Mouse (Mus musculus) CH12F3 (cell line): ENCODE measurements around the gene Hagh.

Experiments used
- in situ Hi-C: fragments of 300-500 bp; cut with MboI; formaldehyde crosslinking; loops from 2 replicates; pipeline ENCODE4 v1.14.3; 2020; ENCODE audit warnings: low sequenced_read_pairs

Gene Hagh

GRCm38 (mm10) chr17:24885356-24886133 lies 45.6 kb downstream of the Hagh start:
- in situ Hi-C loops = loop anchor here (10.0 kb wide), 1 partner anchor 141 kb away; no protein-coding TSS in a partner anchor

DNA sequence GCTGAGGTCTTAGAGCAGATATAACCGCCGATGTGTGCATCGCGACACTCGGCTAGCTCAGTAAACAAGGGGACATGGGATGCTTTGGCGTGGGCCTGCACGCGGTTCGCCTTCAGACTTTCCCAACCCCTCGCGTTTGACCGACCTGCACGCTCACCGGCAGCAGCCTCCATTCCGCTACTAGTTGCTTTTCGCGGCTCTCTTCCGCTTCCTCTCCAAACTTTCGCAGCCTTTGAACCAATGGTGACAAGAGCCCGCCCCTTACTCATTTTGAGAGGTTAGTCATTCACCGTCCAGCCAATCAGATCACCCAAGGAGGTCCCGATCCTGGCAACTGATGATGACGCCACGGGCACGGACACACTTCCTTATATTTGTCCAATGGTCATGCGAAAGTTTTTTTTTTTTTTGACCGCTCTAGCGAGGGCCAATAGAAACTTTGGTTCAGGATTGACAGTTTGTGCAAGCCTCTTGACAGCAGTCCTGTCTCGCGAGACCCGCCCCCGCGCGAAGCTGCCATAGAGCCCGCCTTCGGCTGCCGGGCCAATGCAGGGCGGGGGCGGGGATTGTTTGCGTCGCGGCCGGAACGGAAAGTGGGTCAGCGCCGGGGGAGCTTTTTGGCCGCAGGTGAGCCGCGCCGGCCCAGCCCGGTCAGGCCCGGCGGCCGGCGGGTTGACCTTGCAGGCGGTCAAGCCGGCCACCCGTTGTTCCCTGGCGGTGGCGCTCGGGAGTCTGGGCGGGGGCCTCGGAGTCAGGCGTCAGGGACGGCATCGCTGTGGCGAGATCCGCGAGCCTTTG lies 46.4 kb downstream of the Hagh start, which contains the start of the genes Nubp2 and Spsb3:
Nubp2 (minus strand) TSS at position 216 of the 798 bp plus-strand sequence.
Spsb3 (plus strand) TSS at position 510 of the 798 bp plus-strand sequence.
- in situ Hi-C loops = loop anchor here (10.0 kb wide), 1 partner anchor 142 kb away; no protein-coding TSS in a partner anchor

- in situ Hi-C loops = loop anchor here (10.0 kb wide), 1 partner anchor 142 kb away; no protein-coding TSS in a partner anchor
Measured at GRCm38 (mm10) chr17:24886932-24887271, 47.0 kb downstream of the Hagh start.

DNA sequence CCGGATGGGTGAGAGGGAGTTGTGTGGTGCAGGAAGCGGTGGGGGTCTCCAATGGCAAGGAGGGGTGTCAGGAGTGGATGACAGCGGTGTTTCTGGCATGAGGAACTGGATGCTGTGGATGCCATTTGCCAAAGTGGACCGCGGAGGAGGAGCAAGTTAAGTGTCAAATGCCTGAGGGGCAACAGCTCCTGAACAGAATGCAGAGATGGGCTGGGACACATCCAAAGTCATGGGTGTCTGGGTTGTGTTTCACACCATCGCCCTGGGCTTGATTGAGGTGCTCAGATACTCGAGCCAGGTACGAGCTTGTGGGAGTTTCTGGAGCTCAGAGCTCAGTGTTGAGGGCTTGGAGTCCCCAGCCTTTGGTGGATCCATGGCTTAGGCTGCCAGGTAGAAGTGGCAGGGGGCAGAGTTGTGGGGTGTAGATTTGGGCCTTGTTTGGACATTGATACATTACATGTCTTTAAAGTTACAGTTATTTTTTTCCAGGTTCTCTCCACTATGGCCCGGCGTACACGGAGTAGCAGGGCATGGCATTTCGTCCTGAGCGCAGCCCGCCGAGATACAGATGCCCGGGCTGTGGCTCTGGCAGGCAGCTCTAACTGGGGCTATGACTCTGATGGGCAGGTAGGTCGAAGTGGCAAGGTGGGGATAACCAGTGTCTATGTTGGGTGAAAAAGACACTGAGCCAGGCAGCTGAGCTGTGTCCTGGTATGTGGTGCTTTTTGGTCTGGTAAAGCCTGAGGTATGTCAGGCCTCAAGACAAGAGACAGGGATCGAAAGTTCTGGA lies 47.5 kb downstream of the Hagh start:
- in situ Hi-C loops = loop anchor here (10.0 kb wide), 1 partner anchor 143 kb away; no protein-coding TSS in a partner anchor

DNA sequence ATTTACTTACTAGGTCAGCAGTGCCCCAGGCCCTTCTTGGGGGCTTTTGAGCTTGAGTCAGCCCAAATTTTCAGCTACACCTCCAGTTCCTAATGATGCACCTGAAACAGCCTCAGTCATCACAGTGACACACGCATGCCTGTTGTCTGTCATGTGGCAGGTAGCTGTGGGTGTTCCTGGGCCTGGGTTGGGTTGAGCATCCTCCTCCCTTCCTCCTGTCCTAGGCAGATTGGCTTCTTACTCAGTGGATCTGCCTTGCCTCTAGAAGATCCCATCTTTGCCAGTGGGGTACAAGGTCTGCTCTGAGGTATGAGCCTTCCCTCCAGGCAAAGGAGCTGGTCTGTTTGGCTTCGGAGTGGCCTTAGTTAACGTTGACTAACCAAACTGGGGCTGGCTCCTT lies 48.9 kb downstream of the Hagh start:
- in situ Hi-C loops = loop anchor here (10.0 kb wide), 1 partner anchor 144 kb away; no protein-coding TSS in a partner anchor

DNA sequence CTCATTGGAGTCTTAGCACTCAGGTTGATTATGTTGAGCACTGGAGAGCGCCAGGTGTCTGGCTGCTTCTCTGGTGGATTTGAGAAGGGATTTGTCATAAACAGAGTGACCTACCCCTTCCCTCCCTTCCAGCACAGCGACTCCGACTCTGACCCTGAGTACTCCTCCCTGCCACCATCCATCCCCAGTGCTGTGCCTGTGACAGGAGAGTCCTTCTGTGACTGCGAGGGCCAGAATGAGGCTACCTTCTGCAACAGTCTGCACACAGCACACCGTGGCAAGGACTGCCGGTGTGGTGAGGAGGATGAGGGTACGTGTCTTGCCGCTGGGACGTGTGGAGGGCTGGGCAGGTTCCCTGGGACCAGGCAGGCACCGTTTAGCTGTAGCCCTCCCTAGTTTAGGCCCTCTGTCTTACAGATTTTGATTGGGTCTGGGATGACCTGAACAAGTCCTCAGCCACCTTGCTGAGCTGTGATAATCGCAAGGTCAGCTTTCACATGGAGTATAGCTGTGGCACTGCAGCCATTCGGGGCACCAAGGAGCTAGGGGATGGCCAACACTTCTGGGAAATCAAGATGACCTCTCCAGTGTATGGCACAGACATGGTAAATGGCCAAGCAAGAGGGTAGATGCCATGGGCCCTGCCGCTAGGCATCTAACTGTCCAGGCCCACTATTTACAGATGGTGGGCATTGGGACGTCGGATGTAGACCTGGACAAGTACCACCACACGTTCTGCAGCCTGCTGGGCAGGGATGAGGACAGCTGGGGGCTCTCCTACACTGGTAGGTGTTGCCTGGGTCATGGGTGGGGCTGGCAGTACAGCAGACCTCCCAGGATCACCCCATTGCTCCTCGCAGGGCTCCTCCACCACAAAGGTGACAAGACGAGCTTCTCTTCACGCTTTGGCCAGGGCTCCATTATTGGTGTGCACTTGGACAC lies 50.5 kb downstream of the Hagh start:
- in situ Hi-C loops = no loop called here

DNA sequence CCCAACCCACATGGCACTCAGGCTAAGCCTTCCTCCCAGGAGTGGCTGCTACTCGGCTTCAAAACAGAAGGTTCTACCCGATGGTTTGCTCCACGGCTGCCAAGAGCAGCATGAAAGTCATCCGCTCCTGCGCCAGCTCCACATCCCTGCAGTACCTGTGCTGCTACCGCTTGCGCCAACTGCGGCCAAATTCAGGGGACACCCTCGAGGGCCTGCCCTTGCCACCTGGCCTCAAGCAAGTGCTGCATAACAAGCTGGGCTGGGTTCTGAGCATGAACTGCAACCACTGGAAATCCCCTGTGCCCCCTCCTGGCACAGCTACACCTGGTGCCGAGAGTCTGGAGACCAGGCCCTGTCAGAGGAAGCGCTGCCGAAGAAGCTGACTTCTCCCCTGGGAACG lies 51.4 kb downstream of the Hagh start:
- in situ Hi-C loops = no loop called here

GRCm38 (mm10) chr17:24892785-24893184 lies 52.8 kb downstream of the Hagh start:
- in situ Hi-C loops = no loop called here

GRCm38 (mm10) chr17:24893276-24893675 lies 53.3 kb downstream of the Hagh start:
- in situ Hi-C loops = no loop called here

- in situ Hi-C loops = no loop called here
Measured at GRCm38 (mm10) chr17:24894061-24894994, 54.4 kb downstream of the Hagh start.

GRCm38 (mm10) chr17:24894995-24895547 lies 55.1 kb downstream of the Hagh start, which contains the start of the genes Eme2 and Mrps34:
TSS of gene Eme2 (minus strand) at chr17:24895087.
TSS of gene Mrps34 (plus strand) at chr17:24895116.
- in situ Hi-C loops = no loop called here

DNA sequence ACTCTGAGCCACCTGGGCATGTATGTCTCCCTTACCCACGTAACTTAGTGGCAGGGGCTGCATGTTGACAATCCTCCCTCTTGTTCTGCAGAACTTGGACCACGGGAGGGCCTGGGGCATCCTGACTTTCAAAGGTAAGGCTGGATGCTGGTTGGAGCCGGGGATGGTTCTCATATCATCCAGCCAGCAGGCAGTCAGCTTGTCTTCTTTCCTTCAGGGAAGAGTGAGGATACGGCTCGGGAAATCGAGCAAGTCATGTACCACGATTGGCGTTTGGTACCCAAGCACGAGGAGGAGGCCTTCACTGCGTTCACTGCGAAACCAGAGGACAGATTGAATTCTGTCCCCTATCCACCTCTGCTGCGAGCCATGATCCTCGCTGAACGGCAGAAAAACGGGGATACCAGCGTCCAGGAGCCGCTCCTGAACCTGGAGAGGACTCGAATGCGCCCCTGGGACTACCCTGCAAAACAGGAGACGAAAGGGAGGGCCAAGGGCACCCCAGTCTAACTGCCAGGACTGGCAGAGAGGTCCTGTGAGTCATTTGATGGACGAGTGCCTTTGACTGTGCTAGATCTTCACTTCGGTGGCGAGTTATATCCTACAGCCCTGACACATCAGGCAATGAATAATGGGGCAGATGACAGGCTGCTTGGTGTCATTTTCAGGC lies 55.8 kb downstream of the Hagh start:
- in situ Hi-C loops = no loop called here

GRCm38 (mm10) chr17:24896241-24896992 lies 56.5 kb downstream of the Hagh start, which contains the start of gene Nme3:
TSS of gene Nme3 (plus strand) at chr17:24896500.
- in situ Hi-C loops = no loop called here

DNA sequence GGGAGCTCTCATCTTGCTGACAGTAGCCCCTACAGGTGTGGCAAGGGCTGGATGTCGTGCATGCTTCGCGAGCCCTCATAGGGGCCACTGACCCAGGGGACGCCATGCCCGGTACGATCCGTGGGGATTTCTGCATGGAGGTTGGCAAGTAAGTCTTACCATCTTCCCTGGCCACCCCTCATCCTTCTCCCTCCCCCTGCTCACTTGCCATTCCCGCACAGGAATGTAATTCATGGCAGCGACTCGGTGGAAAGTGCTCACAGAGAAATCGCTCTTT lies 57.0 kb downstream of the Hagh start:
- in situ Hi-C loops = no loop called here

GRCm38 (mm10) chr17:24897600-24897999 lies 57.7 kb downstream of the Hagh start:
- in situ Hi-C loops = no loop called here

DNA sequence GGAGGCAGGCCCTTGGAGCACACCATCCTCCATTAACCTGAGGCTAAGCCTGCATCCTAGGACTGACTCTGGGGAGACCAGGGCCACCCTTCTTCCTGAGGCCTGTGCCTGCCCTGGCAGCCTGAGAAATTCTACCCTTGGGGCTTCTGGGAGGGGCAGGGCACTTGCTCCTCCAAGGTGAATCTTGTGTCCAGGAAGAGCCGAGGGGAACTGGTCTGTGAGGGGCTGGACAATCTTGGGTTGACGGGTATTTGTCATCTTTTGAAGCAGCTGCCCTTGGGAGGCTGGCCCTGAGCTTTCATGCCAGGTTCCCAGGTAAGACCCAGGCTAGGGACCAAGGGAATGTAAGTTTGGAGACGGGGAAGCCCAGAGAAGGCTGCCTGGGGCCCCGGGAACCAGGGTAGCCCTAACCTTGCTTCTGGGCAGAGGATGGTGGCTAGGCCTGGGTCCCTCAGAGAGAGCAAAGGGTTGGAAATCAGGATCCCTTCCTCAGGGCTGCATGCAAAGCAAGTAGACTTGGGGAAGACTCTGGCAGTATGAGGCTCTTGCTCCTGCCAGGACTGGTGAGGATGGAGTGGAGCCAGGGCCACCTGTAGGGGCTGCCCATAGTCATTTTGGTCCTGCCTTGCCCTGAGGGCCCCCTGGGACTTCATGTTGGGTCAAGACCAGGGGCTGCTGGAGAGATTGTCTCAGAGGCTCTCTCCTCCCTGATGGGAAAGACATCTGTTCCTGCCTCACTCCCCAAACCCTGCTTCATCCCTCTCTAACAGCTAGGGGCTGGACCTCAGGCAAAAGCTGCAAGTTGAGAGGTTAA lies 58.3 kb downstream of the Hagh start:
- in situ Hi-C loops = no loop called here
